Mouse (Mus musculus): Measurements from ENCODE around the gene Ccr7. TPM values are rescaled to one million over a fixed set of nuclear protein-coding genes. Genes with fewer than 3 reads are reported as not detected.

Gene Ccr7
- total and polyA plus RNA-seq, 3 experiments: 203 to 306 (median 241) TPM

GRCm38 (mm10) chr11:99162972-99163686 is 8.3 kb upstream of the Ccr7 start (continued):
- TF ChIP-seq MEF2A (IDR thresholded peaks at IDR 0.05; ENCODE audit: borderline replicate concordance, low read depth, low read length) (no peak), EP300 (IDR thresholded peaks at IDR 0.05; ENCODE audit: low read length) (0 out of 2 replicates have a peak, but pooled peaks have one; percentile 39), CHD1 (IDR thresholded peaks at IDR 0.05; ENCODE audit: low read depth, low read length) (no peak), ZMIZ1 (IDR thresholded peaks at IDR 0.05; ENCODE audit: low read depth, low read length) (no peak)

- Histone ChIP-seq H3K4me2 (ENCODE audit: insufficient read depth, low read depth, poor library complexity, severe bottlenecking) (no peak overlapping the region), H3K36me3 (replicated peaks in 1 of 2; ENCODE audit: control insufficient read depth in 1 of 2, insufficient read depth in 1 of 2, low read length in 1 of 2) (no peaks in the 10 kb centered on the region), H3K79me2 (replicated peaks; ENCODE audit: control insufficient read depth, extremely low read depth, insufficient read depth, poor library complexity, severe bottlenecking) (no peaks in the 10 kb centered on the region), H3K27ac (ENCODE audit: insufficient read depth, low read depth) (no peak overlapping the region), H3K27me3 (replicated peaks) (no peaks in the 10 kb centered on the region), H3K4me3 (replicated peaks in 1 of 3; ENCODE audit: low read depth in 2 of 3, low read length in 2 of 3, poor library complexity in 1 of 3) (no peak overlapping the region), H3K4me1 (ENCODE audit: control insufficient read depth in 1 of 2, insufficient read depth in 2 of 2) (peaks cover 38 to 67% of the 10 kb centered on the region in 2 experiments), H3K9me3 (replicated peaks; ENCODE audit: low read length) (no peaks in the 10 kb centered on the region), H3K9ac (ENCODE audit: insufficient read depth, low read depth) (no peak overlapping the region)
- TF ChIP-seq EP300 (IDR thresholded peaks at IDR 0.05; ENCODE audit: low read length): peak; percentile 97
- no peak for TF ChIP-seq CHD1 (IDR thresholded peaks at IDR 0.05; ENCODE audit: low read depth, low read length)
- 0 out of 2 replicates have a peak, but pooled peaks have one; percentile 14 for TF ChIP-seq KAT2A (IDR thresholded peaks at IDR 0.05; ENCODE audit: insufficient replicate concordance, low read length)
- peak; percentile 72 for TF ChIP-seq BHLHE40 (IDR thresholded peaks at IDR 0.05; ENCODE audit: low read depth, low read length)
- peak; percentile 62 for TF ChIP-seq ETS1 (conservative IDR thresholded peaks at IDR 0.05; ENCODE audit: low read depth, low read length)
- peak; percentile 73; the same call in 1 of the 2 replicates for TF ChIP-seq RCOR1 (conservative IDR thresholded peaks at IDR 0.05; ENCODE audit: low read depth, low read length)
- peak; percentile 89 for TF ChIP-seq MEF2A (IDR thresholded peaks at IDR 0.05; ENCODE audit: borderline replicate concordance, low read depth, low read length)
- TF ChIP-seq PAX5 (IDR thresholded peaks at IDR 0.05; ENCODE audit: low read length): no peak
- peak; percentile 59; the same call in 1 of the 2 replicates for TF ChIP-seq MYC (IDR thresholded peaks at IDR 0.05; ENCODE audit: low read depth, low read length)
- TF ChIP-seq SMC3 (IDR thresholded peaks at IDR 0.05; ENCODE audit: low read depth, low read length): 0 out of 2 replicates have a peak, but pooled peaks have one; percentile 9
- peak; percentile 47; the same call in 1 of the 2 replicates for TF ChIP-seq MAX (IDR thresholded peaks at IDR 0.05; ENCODE audit: low read length)
- peak; percentile 66; the same call in 1 of the 2 replicates for TF ChIP-seq MAFK (IDR thresholded peaks at IDR 0.05; ENCODE audit: insufficient replicate concordance, low read length)
- peak; percentile 69 for TF ChIP-seq TCF12 (IDR thresholded peaks at IDR 0.05; ENCODE audit: low read depth, low read length)
- TF ChIP-seq ZKSCAN1 (IDR thresholded peaks at IDR 0.05; ENCODE audit: borderline replicate concordance, low read depth, low read length): no peak
- TF ChIP-seq E2F4 (IDR thresholded peaks at IDR 0.05; ENCODE audit: insufficient replicate concordance, low read depth, low read length): no peak
- TF ChIP-seq SIN3A (IDR thresholded peaks at IDR 0.05; ENCODE audit: low read length): peak; percentile 69
- TF ChIP-seq RAD21 (IDR thresholded peaks at IDR 0.05; ENCODE audit: low read depth, low read length): no peak
- peak; percentile 78 for TF ChIP-seq IRF4 (IDR thresholded peaks at IDR 0.05; ENCODE audit: low read depth, low read length)
- dilution Hi-C loops (cut with MboI; ENCODE audit: extremely low pct_ligation_motif_present, extremely low pct_unique_long_range_greater_than_20kb, low sequenced_read_pairs): no loop called here
- no peak for DNase-seq (ENCODE audit: extremely low read depth)
- in situ Hi-C loops (cut with MboI; ENCODE audit: low pct_ligation_motif_present, low pct_unique_long_range_greater_than_20kb, low sequenced_read_pairs): no loop called here
Measured at GRCm38 (mm10) chr11:99161648-99162047, 6.8 kb upstream of the Ccr7 start.
